Mouse (Mus musculus) bone marrow macrophage, adult 2 months (primary cell): ENCODE measurements around the gene H1fnt. TPM values are rescaled to one million over a fixed set of nuclear protein-coding genes. Genes with fewer than 3 reads are reported as not detected.

Source experiments
- H3K27ac ChIP-seq: 2 replicates; pipeline ENCODE4 v1.5.1; 2012; ENCODE audit warnings: low read depth, low read length; ENCODE audit not compliant: insufficient read depth
- H3K4me1 ChIP-seq: 2 replicates; pipeline ENCODE4 v1.6.1; 2012; ENCODE audit warnings: low read length; ENCODE audit not compliant: control insufficient read depth, insufficient read depth
- H3K4me3 ChIP-seq: 2 replicates; pipeline ENCODE4 v1.5.1; 2012; ENCODE audit warnings: mild to moderate bottlenecking, low read length, moderate library complexity; ENCODE audit not compliant: insufficient read depth
- CTCF ChIP-seq: IDR thresholded peaks from 2 replicates; pipeline ENCODE4 v1.5.1; 2012; ENCODE audit warnings: low read depth, mild to moderate bottlenecking, low read length, moderate library complexity
- POLR2A ChIP-seq: IDR thresholded peaks from 2 replicates; pipeline ENCODE4 v1.6.1; 2012; ENCODE audit warnings: mild to moderate bottlenecking, low read depth, low read length, borderline replicate concordance
- polyA plus RNA-seq: library from polyadenylated mRNA; stranded (reverse); fragments of >200 nt; gene quantifications from 2 replicates; pipeline ENCODE4 v1.2.4, GENCODE M21; 2012; ENCODE audit not compliant: missing spikeins, insufficient read depth, insufficient read length

H1fnt gene
- polyA plus RNA-seq = not detected in 2 replicates

GRCm38 (mm10) chr15:98257193-98257592 is at the start of gene H1fnt:
TSS of gene H1fnt (minus strand) at chr15:98257293.
- TF ChIP-seq CTCF = no peak
- TF ChIP-seq POLR2A = no peak
- H3K4me3 ChIP-seq = no peak within 1 kb of the TSS
- H3K27ac ChIP-seq = no peak within 1 kb of the TSS
- no peaks in the 10 kb centered on the region for H3K4me1 ChIP-seq

- no peaks in the 10 kb centered on the region for H3K4me1 ChIP-seq
- H3K4me3 ChIP-seq = peak within 1 kb of the TSS; percentile 25; the same call in 1 of the 2 replicates
- no peak within 1 kb of the TSS for H3K27ac ChIP-seq
- TF ChIP-seq CTCF (no peak), POLR2A (no peak)
Measured at GRCm38 (mm10) chr15:98295628-98296551, 38.8 kb upstream of the H1fnt start, which contains the start of gene Zfp641. TSS of gene Zfp641 (minus strand) at chr15:98296161.

DNA sequence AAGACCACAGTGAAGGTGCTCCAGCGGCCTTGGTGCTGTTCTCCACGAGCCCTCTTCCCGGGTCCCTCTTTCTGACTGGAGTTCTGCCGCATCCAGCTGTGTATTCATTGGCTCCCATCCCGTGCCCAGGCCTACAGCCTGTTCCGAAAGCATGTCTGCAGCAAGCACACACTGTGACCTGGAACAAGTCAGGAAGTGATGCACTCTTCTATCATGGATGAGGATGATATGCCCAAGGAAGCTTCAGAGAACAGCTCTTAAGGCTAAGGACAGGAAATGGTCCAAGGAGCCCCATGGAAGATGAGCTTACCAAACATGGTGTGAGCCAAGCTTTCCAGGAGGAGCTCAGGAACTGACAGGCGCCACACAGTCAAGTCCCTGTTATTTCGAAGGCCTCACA is 36.6 kb upstream of the H1fnt start:
- TF ChIP-seq POLR2A (no peak), CTCF (no peak)
- Histone ChIP-seq H3K4me1 (no peaks in the 10 kb centered on the region), H3K4me3 (no peak overlapping the region), H3K27ac (no peak overlapping the region)

- TF ChIP-seq POLR2A (no peak), CTCF (no peak)
- Histone ChIP-seq H3K4me1 (no peaks in the 10 kb centered on the region), H3K27ac (no peak overlapping the region), H3K4me3 (no peak overlapping the region)
Measured at GRCm38 (mm10) chr15:98288566-98288965, 31.5 kb upstream of the H1fnt start.

GRCm38 (mm10) chr15:98286418-98286817 is 29.3 kb upstream of the H1fnt start:
- no peaks in the 10 kb centered on the region for H3K4me1 ChIP-seq
- TF ChIP-seq CTCF (no peak), POLR2A (no peak)
- no peak overlapping the region for H3K4me3 ChIP-seq
- H3K27ac ChIP-seq = no peak overlapping the region

DNA sequence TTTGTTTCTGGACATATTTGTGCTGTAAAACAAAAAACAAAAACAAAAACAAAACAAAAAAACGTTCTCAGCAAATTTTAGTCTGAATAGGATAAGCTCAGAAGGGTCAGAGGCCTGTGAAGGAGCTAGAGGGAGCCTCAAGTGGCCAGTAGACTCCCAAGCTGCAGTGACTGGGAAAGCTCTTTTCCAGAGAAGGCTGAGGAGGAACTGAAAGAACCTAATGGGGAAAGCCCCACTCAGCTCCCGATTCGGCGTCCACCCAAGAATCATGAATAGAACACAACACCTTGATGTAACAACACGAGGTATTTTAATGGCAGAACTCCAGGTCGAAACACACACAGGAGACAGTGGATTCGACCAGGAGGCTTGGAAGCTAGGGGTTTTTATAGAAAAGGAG is 683 bp upstream of the H1fnt start:
- no peak overlapping the region for H3K27ac ChIP-seq
- no peaks in the 10 kb centered on the region for H3K4me1 ChIP-seq
- no peak for TF ChIP-seq CTCF
- TF ChIP-seq POLR2A = no peak
- H3K4me3 ChIP-seq = no peak overlapping the region

DNA sequence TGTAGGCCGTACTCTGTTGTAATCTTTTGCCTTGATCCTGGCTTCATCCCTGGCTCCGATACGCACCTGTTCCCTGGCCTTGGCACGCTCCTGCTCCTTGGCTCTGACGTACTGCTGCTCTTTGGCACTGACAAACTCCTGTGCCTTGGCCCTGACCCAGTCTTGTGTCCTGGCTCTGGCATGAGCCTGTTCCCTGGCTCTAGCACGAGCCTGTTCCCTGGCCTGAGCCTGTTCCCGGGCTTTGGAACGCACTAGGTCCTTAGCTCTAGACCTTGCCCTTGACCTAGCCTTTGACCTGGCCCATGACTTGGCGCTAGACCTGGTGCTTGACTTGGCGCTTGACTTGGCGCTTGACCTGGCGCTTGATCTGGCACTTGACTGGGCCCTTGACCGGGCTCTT is 822 bp downstream of the H1fnt start:
- H3K4me1 ChIP-seq = no peaks in the 10 kb centered on the region
- no peak overlapping the region for H3K4me3 ChIP-seq
- no peak overlapping the region for H3K27ac ChIP-seq
- TF ChIP-seq POLR2A = no peak
- TF ChIP-seq CTCF = no peak

DNA sequence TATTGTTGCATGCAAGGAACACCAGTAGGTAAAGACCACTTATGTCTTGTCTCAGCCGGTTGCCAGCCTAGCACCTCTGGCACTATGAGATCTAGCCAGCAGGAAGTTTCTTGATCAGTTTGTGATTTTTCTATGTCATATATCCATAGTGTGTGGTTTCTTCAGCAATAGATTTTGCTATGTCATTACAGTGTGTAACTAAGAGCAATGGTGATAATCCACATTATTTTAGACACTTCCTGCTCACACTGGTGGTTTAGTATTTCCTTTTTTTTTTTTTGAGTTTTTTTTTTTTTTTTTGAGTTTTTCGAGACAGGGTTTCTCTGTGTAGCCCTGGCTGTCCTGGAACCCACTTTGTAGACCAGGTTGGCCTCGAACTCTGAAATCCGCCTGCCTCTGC is 21.7 kb downstream of the H1fnt start:
- H3K27ac ChIP-seq = no peak overlapping the region
- H3K4me1 ChIP-seq = peaks cover 2% of the 10 kb centered on the region; the same call in 1 of the 2 replicates
- H3K4me3 ChIP-seq = no peak overlapping the region
- TF ChIP-seq CTCF (no peak), POLR2A (no peak)

GRCm38 (mm10) chr15:98234350-98234749 is 22.7 kb downstream of the H1fnt start, which contains the start of gene Olfr286:
TSS of gene Olfr286 (minus strand) at chr15:98234450.
- Histone ChIP-seq H3K27ac (no peak within 1 kb of the TSS), H3K4me3 (no peak within 1 kb of the TSS), H3K4me1 (peaks cover 2% of the 10 kb centered on the region; the same call in 1 of the 2 replicates)
- TF ChIP-seq POLR2A (no peak), CTCF (no peak)

DNA sequence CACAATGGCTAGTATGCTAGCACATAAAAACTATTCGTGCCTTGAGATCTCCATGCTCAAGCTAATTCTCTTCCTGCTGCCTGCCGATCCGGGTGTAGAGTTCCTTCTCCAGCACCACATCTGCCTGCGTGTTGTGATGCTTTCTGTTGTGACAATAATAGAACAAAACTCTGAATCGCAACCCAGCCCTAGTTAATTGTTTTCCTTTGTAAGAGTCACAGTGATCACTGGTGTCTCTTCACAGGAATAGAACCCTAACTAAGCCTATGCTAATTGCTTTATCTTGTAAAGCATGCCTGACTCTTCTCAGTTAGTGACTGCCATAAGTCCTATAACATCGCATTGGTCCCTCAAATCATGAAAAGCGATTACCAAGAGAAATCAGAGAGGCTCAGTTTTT is 31.0 kb downstream of the H1fnt start:
- H3K4me1 ChIP-seq = no peaks in the 10 kb centered on the region
- no peak overlapping the region for H3K27ac ChIP-seq
- TF ChIP-seq CTCF (no peak), POLR2A (no peak)
- no peak overlapping the region for H3K4me3 ChIP-seq
